Mouse (Mus musculus) layer of hippocampus, postnatal 14 days (tissue): ENCODE results near the gene Hfm1. TPM values are rescaled to one million over a fixed set of nuclear protein-coding genes. Genes with fewer than 3 reads are reported as not detected.

Experiments
- DNase-seq, 2 experiments: peaks; one replicate each; pipeline ENCODE4 v3.0.0; 2021 to 2022; ENCODE audit warnings: low spot score in 2 of 2, mixed read lengths in 1 of 2
- total RNA-seq, 2 experiments: library from RNA; stranded (reverse); gene quantifications; 2 replicates each; pipeline ENCODE4 v1.2.3; 2021

Hfm1 gene
- total RNA-seq, 2 experiments from 2014 or later: 2.3 to 2.7 TPM

- no peak for DNase-seq
These were observed 72.8 kb downstream of the Hfm1 start for GRCm38 (mm10) chr5:106853284-106853683.

GRCm38 (mm10) chr5:106847045-106847444, 79.1 kb downstream of the Hfm1 start:
- no peak for DNase-seq

GRCm38 (mm10) chr5:106843906-106844305, 82.2 kb downstream of the Hfm1 start:
- no peak for DNase-seq

GRCm38 (mm10) chr5:106833025-106833424, 93.1 kb downstream of the Hfm1 start:
- no peak for DNase-seq

- DNase-seq: no peak
These were observed 94.7 kb downstream of the Hfm1 start for GRCm38 (mm10) chr5:106831401-106831800.

- DNase-seq: no peak
These were observed 95.3 kb downstream of the Hfm1 start for GRCm38 (mm10) chr5:106830775-106831174.

- no peak for DNase-seq
These were observed 99.4 kb downstream of the Hfm1 start for GRCm38 (mm10) chr5:106826740-106827139.

- DNase-seq: no peak
These were observed 100.1 kb downstream of the Hfm1 start for GRCm38 (mm10) chr5:106826044-106826443.

GRCm38 (mm10) chr5:106825301-106825853, 100.7 kb downstream of the Hfm1 start:
- peak in 1 of 2 experiments; percentile 35 for DNase-seq

- DNase-seq: no peak
These were observed 101.4 kb downstream of the Hfm1 start for GRCm38 (mm10) chr5:106824716-106825115.

GRCm38 (mm10) chr5:106819630-106820029, 106.5 kb downstream of the Hfm1 start:
- no peak for DNase-seq

- no peak for DNase-seq
These were observed 110.0 kb downstream of the Hfm1 start for GRCm38 (mm10) chr5:106815923-106816654.

- DNase-seq: no peak
These were observed 111.5 kb downstream of the Hfm1 start for GRCm38 (mm10) chr5:106814611-106815010.

- peak; percentile 52 to 65 for DNase-seq
These were observed 123.0 kb downstream of the Hfm1 start for GRCm38 (mm10) chr5:106803094-106803493.

GRCm38 (mm10) chr5:106801886-106802798, 124.0 kb downstream of the Hfm1 start:
- peak; percentile 87 to 89 for DNase-seq

- no peak for DNase-seq
These were observed 124.8 kb downstream of the Hfm1 start for GRCm38 (mm10) chr5:106801215-106801863.

GRCm38 (mm10) chr5:106797896-106798295, 128.2 kb downstream of the Hfm1 start:
- DNase-seq: no peak

GRCm38 (mm10) chr5:106791241-106791572, 134.9 kb downstream of the Hfm1 start:
- DNase-seq: no peak

GRCm38 (mm10) chr5:106790496-106791240, 135.5 kb downstream of the Hfm1 start:
- DNase-seq: no peak
